ENCODE assay signal across 8 mouse cellular contexts in the genomic region with DNA sequence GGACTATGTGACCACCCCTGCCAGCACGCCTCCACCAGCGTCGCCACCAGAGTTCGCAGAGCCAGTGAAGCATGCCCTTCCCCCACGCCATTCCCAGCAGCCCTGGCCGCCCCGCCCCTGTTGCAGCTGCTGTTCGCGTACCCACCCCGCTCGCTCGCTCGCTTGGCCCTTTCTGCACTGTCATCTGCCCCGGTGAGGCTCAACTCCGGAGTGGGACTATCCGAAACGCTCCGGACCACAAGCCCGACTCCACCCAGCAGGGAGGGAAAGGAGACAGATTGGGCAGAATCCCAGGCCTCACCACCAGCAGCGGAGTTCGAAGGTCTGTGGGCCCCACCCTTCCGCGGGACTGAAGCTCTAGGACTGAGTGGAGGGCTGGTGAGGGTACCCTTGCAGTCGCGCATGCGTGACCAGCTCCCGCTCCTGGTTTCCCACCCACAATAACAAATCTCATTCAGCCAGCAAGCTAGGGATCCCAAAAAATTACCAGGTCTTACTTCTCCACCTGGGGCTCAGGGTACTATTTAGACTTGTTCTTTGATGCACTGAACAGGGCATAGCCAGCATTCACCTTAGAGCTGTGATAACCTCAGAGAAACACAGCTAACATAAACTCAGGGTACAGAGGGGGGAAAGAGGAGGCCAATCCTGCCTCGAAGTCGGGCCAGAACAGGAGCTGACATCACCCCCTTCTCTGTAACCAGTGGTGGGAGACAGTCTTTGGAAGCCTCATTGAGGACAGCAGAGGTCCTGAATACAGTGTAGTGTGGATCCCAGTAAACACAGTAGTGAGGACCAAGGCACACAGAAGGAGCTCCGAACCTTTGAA. TPM values are rescaled to one million over a fixed set of nuclear protein-coding genes. Genes with fewer than 3 reads are reported as not detected.
DNase-seq lines count a peak whose midpoint lies in the region; ATAC-seq lines count a peak whose summit lies in the region.

No protein-coding gene starts in this region.

- DNase-seq in ovary, postnatal 36 days (ENCODE audit: low spot score) = peak; percentile 52
- DNase-seq in ovary, postnatal 14 days (ENCODE audit: low spot score) = no peak
- DNase-seq in embryonic facial prominence, embryonic 10.5 days (ENCODE audit: low spot score) = peak; percentile 72
- DNase-seq in lung, postnatal 14 days = peak; percentile 67
- DNase-seq in skeletal muscle tissue, adult 2 months (ENCODE audit: low read depth, low spot score) = peak; percentile 62
- no peak for DNase-seq in spleen, postnatal 4 days (ENCODE audit: low spot score in 2 of 2)

- peaks cover 100% of the 10 kb centered on the region for H3K27me3 ChIP-seq in embryonic facial prominence, embryonic 10.5 days (replicated peaks; ENCODE audit: low read depth, poor library complexity, severe bottlenecking)
- H3K27me3 ChIP-seq in heart, embryonic 12.5 days (replicated peaks) = peaks cover 94% of the 10 kb centered on the region
- peaks cover 86% of the 10 kb centered on the region for H3K27me3 ChIP-seq in kidney, embryonic 16.5 days (ENCODE audit: insufficient read depth, low read length)

- peaks cover 22% of the 10 kb centered on the region for H3K4me1 ChIP-seq in embryonic facial prominence, embryonic 10.5 days
- peaks cover 29% of the 10 kb centered on the region for H3K4me1 ChIP-seq in heart, embryonic 12.5 days (replicated peaks)
- peaks cover 16% of the 10 kb centered on the region for H3K4me1 ChIP-seq in kidney, embryonic 16.5 days (ENCODE audit: insufficient read depth, low read length)

- H3K27ac ChIP-seq in embryonic facial prominence, embryonic 10.5 days (replicated peaks) = peak overlapping the region; percentile 8; the same call in 1 of the 2 replicates
- no peak overlapping the region for H3K27ac ChIP-seq in heart, embryonic 12.5 days (ENCODE audit: poor library complexity, severe bottlenecking)
- H3K27ac ChIP-seq in kidney, embryonic 16.5 days (ENCODE audit: low read length) = no peak overlapping the region

- no peaks in the 10 kb centered on the region for H3K9me3 ChIP-seq in embryonic facial prominence, embryonic 10.5 days
- H3K9me3 ChIP-seq in heart, embryonic 12.5 days (replicated peaks) = no peaks in the 10 kb centered on the region
- no peaks in the 10 kb centered on the region for H3K9me3 ChIP-seq in kidney, embryonic 16.5 days (ENCODE audit: low read length)

- H3K9ac ChIP-seq in heart, embryonic 12.5 days = peak overlapping the region; percentile 49
- peak overlapping the region; percentile 62 for H3K9ac ChIP-seq in kidney, embryonic 16.5 days (replicated peaks; ENCODE audit: low read length)

- H3K4me2 ChIP-seq in heart, embryonic 12.5 days = peak overlapping the region; percentile 80
- H3K4me2 ChIP-seq in kidney, embryonic 16.5 days (replicated peaks; ENCODE audit: low read depth, low read length) = peak overlapping the region; percentile 67

- peak overlapping the region; percentile 55 for H3K4me3 ChIP-seq in embryonic facial prominence, embryonic 10.5 days
- H3K4me3 ChIP-seq in heart, embryonic 12.5 days = peak overlapping the region; percentile 48
- H3K4me3 ChIP-seq in kidney, embryonic 16.5 days (ENCODE audit: low read length) = peak overlapping the region; percentile 42

- H3K36me3 ChIP-seq in embryonic facial prominence, embryonic 10.5 days (replicated peaks) = peaks cover 8% of the 10 kb centered on the region
- peaks cover 2% of the 10 kb centered on the region; the same call in 1 of the 2 replicates for H3K36me3 ChIP-seq in heart, embryonic 12.5 days
- peaks cover 1% of the 10 kb centered on the region; the same call in 1 of the 2 replicates for H3K36me3 ChIP-seq in kidney, embryonic 16.5 days (ENCODE audit: insufficient read depth, low read length)

- peak; percentile 52 for ATAC-seq in heart, embryonic 12.5 days (ENCODE audit: insufficient number of reproducible peaks, low FRiP score)
- peak; percentile 47; the same call in 1 of the 2 replicates for ATAC-seq in kidney, embryonic 16.5 days (ENCODE audit: low FRiP score, low TSS enrichment)

- 4% methylated on average over 30 of the region's 30 CpGs for WGBS in embryonic facial prominence, embryonic 10.5 days
- WGBS in heart, embryonic 12.5 days = 2% methylated on average over 30 of the region's 30 CpGs
- 2% methylated on average over 30 of the region's 30 CpGs for WGBS in kidney, embryonic 16.5 days

RNA-seq across cellular contexts. Expression of a gene that starts 0.6 kb away (rescaled TPM):
- 0.62 and 0.69 TPM in 2 replicates for polyA plus RNA-seq in embryonic facial prominence, embryonic 10.5 days (2016; fragmentation: Nextera tagmentation; extraction: Ambion mirVana)
- polyA plus RNA-seq in heart, embryonic 12.5 days (2016; fragmentation: Nextera tagmentation; extraction: Ambion mirVana) = 1.8 and 2.1 TPM in 2 replicates
- 1.2 and 1.4 TPM in 2 replicates for polyA plus RNA-seq in kidney, embryonic 16.5 days (2015; fragmentation: Nextera tagmentation; extraction: Ambion mirVana)

RNA-seq across cellular contexts. Expression of a gene that starts 6.9 kb away (rescaled TPM):
- polyA plus RNA-seq in embryonic facial prominence, embryonic 10.5 days (2016; fragmentation: Nextera tagmentation; extraction: Ambion mirVana) = 0.21 TPM in 1 of 2 replicates, not detected in the other
- not detected in 2 replicates for polyA plus RNA-seq in heart, embryonic 12.5 days (2016; fragmentation: Nextera tagmentation; extraction: Ambion mirVana)
- 0.14 and 0.16 TPM in 2 replicates for polyA plus RNA-seq in kidney, embryonic 16.5 days (2015; fragmentation: Nextera tagmentation; extraction: Ambion mirVana)

RNA-seq across cellular contexts. Expression of a gene that starts 12.1 kb away (rescaled TPM):
- 0.63 and 0.92 TPM in 2 replicates for polyA plus RNA-seq in embryonic facial prominence, embryonic 10.5 days (2016; fragmentation: Nextera tagmentation; extraction: Ambion mirVana)
- 2.2 and 2.6 TPM in 2 replicates for polyA plus RNA-seq in heart, embryonic 12.5 days (2016; fragmentation: Nextera tagmentation; extraction: Ambion mirVana)
- polyA plus RNA-seq in kidney, embryonic 16.5 days (2015; fragmentation: Nextera tagmentation; extraction: Ambion mirVana) = 3.0 and 3.1 TPM in 2 replicates

RNA-seq across cellular contexts. Expression of a gene that starts 12.1 kb away (rescaled TPM):
- polyA plus RNA-seq in embryonic facial prominence, embryonic 10.5 days (2016; fragmentation: Nextera tagmentation; extraction: Ambion mirVana) = 14.6 and 16.7 TPM in 2 replicates
- polyA plus RNA-seq in heart, embryonic 12.5 days (2016; fragmentation: Nextera tagmentation; extraction: Ambion mirVana) = 16.0 and 16.6 TPM in 2 replicates
- polyA plus RNA-seq in kidney, embryonic 16.5 days (2015; fragmentation: Nextera tagmentation; extraction: Ambion mirVana) = 23.4 and 26.3 TPM in 2 replicates

RNA-seq across cellular contexts. Expression of a gene that starts 13.2 kb away (rescaled TPM):
- polyA plus RNA-seq in embryonic facial prominence, embryonic 10.5 days (2016; fragmentation: Nextera tagmentation; extraction: Ambion mirVana) = 20.7 and 23.9 TPM in 2 replicates
- 7.9 and 8.1 TPM in 2 replicates for polyA plus RNA-seq in heart, embryonic 12.5 days (2016; fragmentation: Nextera tagmentation; extraction: Ambion mirVana)
- 10.5 and 13.4 TPM in 2 replicates for polyA plus RNA-seq in kidney, embryonic 16.5 days (2015; fragmentation: Nextera tagmentation; extraction: Ambion mirVana)

Comparison
In these comparisons a context has a peak if more than half of its experiments do, and no peak if none do; other contexts are left out.
1. DNase-seq: peak in ovary, postnatal 36 days (single experiment), embryonic facial prominence, embryonic 10.5 days (single experiment), lung, postnatal 14 days (single experiment) and skeletal muscle tissue, adult 2 months (single experiment); none in ovary, postnatal 14 days (single experiment) and spleen, postnatal 4 days (0 of 2).
2. Peak in every context shown above with its lines, with median percentiles within 50 percentile points of each other: H3K4me3 ChIP-seq.